Mouse (Mus musculus) hindbrain, embryonic 16.5 days (tissue): ENCODE measurements at regions not wholly inside any gene's neighbourhood (a gene's known extent, or its start where the extent isn't known, plus 50 kb on each side); places are given as distances from the start of the nearest gene placed in this dataset.

Experiments used
- ATAC-seq: fragments of 200-750 bp; cut with Nextera tagmentation; 2 replicates; pipeline ENCODE4 v1.8.0; 2017; ENCODE audit warnings: moderate TSS enrichment, moderate library complexity
- H3K27ac ChIP-seq: fragments of 300-500 bp; sonication (generic); 2 replicates; pipeline ENCODE4 v1.5.1; 2014; ENCODE audit warnings: low read depth, mild to moderate bottlenecking, control low read depth, low read length, moderate library complexity
- H3K27me3 ChIP-seq: fragments of 300-500 bp; sonication (generic); replicated peaks from 2 replicates; pipeline ENCODE4 v1.6.1; 2014; ENCODE audit warnings: low read length; ENCODE audit not compliant: control insufficient read depth, insufficient read depth
- H3K36me3 ChIP-seq: fragments of 300-500 bp; sonication (generic); 2 replicates; pipeline ENCODE4 v1.6.1; 2014; ENCODE audit warnings: mild to moderate bottlenecking, low read length, moderate library complexity, mixed read lengths; ENCODE audit not compliant: control insufficient read depth, insufficient read depth
- H3K4me1 ChIP-seq: fragments of 300-500 bp; sonication (generic); 2 replicates; pipeline ENCODE4 v1.6.1; 2014; ENCODE audit warnings: low read depth, low read length; ENCODE audit not compliant: control insufficient read depth, insufficient read depth
- H3K4me2 ChIP-seq: fragments of 300-500 bp; sonication (generic); 2 replicates; pipeline ENCODE4 v1.6.1; 2014; ENCODE audit warnings: mild to moderate bottlenecking, low read length, control low read depth, moderate library complexity
- H3K4me3 ChIP-seq: fragments of 300-500 bp; sonication (generic); 2 replicates; pipeline ENCODE4 v1.5.1; 2014; ENCODE audit warnings: mild to moderate bottlenecking, low read length, control low read depth, moderate library complexity
- H3K9ac ChIP-seq: fragments of 300-500 bp; sonication (generic); 2 replicates; pipeline ENCODE4 v1.6.1; 2014; ENCODE audit warnings: low read depth, mild to moderate bottlenecking, control low read depth, low read length, moderate library complexity
- H3K9me3 ChIP-seq: fragments of 300-500 bp; sonication (generic); 2 replicates; pipeline ENCODE4 v1.6.1; 2014; ENCODE audit warnings: mild to moderate bottlenecking, low read length, moderate library complexity; ENCODE audit not compliant: control insufficient read depth
- WGBS: fragments of 180-500 bp; shearing (Covaris S2); extraction: QIAGEN DNeasy Blood & Tissue Kit; methylation state at CpG from one replicate; pipeline ENCODE4 v1.1.7; 2014; 5-methylcytosine and 5-hydroxymethylcytosine counted together

GRCm38 (mm10) chr10:111382206-111382930, 83.9 kb downstream of the Bbs10 start:
- no peaks in the 10 kb centered on the region for H3K9me3 ChIP-seq
- no peaks in the 10 kb centered on the region for H3K27me3 ChIP-seq
- H3K4me1 ChIP-seq: peaks cover 5% of the 10 kb centered on the region; the same call in 1 of the 2 replicates
- ATAC-seq: 0 out of 2 replicates have a peak, but pooled peaks have one; percentile 41
- WGBS: 38% methylated on average over 4 of the region's 4 CpGs
- H3K4me2 ChIP-seq: no peak overlapping the region
- no peak overlapping the region for H3K9ac ChIP-seq
- H3K4me3 ChIP-seq: no peak overlapping the region
- H3K36me3 ChIP-seq: no peaks in the 10 kb centered on the region
- H3K27ac ChIP-seq: no peak overlapping the region

GRCm38 (mm10) chr10:111385561-111385960, 87.1 kb downstream of the Bbs10 start:
- peaks cover 9% of the 10 kb centered on the region; the same call in 1 of the 2 replicates for H3K4me1 ChIP-seq
- H3K4me3 ChIP-seq: no peak overlapping the region
- no peaks in the 10 kb centered on the region for H3K9me3 ChIP-seq
- no peak overlapping the region for H3K4me2 ChIP-seq
- H3K27ac ChIP-seq: no peak overlapping the region
- no peak overlapping the region for H3K9ac ChIP-seq
- no peaks in the 10 kb centered on the region for H3K27me3 ChIP-seq
- H3K36me3 ChIP-seq: no peaks in the 10 kb centered on the region
- no peak for ATAC-seq
- 86% methylated on average over 9 of the region's 9 CpGs for WGBS

- Histone ChIP-seq H3K9me3 (no peaks in the 10 kb centered on the region), H3K4me3 (0 out of 2 replicates have a peak overlapping the region, but pooled peaks have one; percentile 8), H3K4me1 (0 out of 2 replicates have a peak, but pooled peaks cover 3% of the 10 kb centered on the region), H3K9ac (0 out of 2 replicates have a peak overlapping the region, but pooled peaks have one; percentile 2), H3K4me2 (peak overlapping the region; percentile 37), H3K27me3 (no peaks in the 10 kb centered on the region), H3K36me3 (no peaks in the 10 kb centered on the region), H3K27ac (no peak overlapping the region)
- WGBS: 41% methylated on average over 18 of the region's 18 CpGs
- peak; percentile 57 for ATAC-seq
Measured at GRCm38 (mm10) chr10:111387869-111388538, 85.0 kb upstream of the Nap1l1 start.

GRCm38 (mm10) chr10:111388545-111389320, 84.3 kb upstream of the Nap1l1 start:
- Histone ChIP-seq H3K9ac (no peak overlapping the region), H3K4me2 (peak overlapping the region; percentile 37; the same call in 1 of the 2 replicates), H3K27ac (no peak overlapping the region), H3K27me3 (no peaks in the 10 kb centered on the region), H3K9me3 (no peaks in the 10 kb centered on the region), H3K4me1 (0 out of 2 replicates have a peak, but pooled peaks cover 3% of the 10 kb centered on the region), H3K4me3 (no peak overlapping the region), H3K36me3 (no peaks in the 10 kb centered on the region)
- 82% methylated on average over 12 of the region's 12 CpGs for WGBS
- 0 out of 2 replicates have a peak, but pooled peaks have one; percentile 56 for ATAC-seq

GRCm38 (mm10) chr10:111389890-111390289, 83.1 kb upstream of the Nap1l1 start:
- H3K27ac ChIP-seq: no peak overlapping the region
- ATAC-seq: no peak
- 47% methylated on average over 9 of the region's 9 CpGs for WGBS
- H3K4me3 ChIP-seq: no peak overlapping the region
- H3K36me3 ChIP-seq: no peaks in the 10 kb centered on the region
- 0 out of 2 replicates have a peak, but pooled peaks cover 3% of the 10 kb centered on the region for H3K4me1 ChIP-seq
- H3K9me3 ChIP-seq: no peaks in the 10 kb centered on the region
- no peak overlapping the region for H3K4me2 ChIP-seq
- no peaks in the 10 kb centered on the region for H3K27me3 ChIP-seq
- H3K9ac ChIP-seq: no peak overlapping the region

- no peak for ATAC-seq
- H3K4me2 ChIP-seq: no peak overlapping the region
- no peaks in the 10 kb centered on the region for H3K36me3 ChIP-seq
- H3K9me3 ChIP-seq: no peaks in the 10 kb centered on the region
- no peaks in the 10 kb centered on the region for H3K27me3 ChIP-seq
- H3K4me3 ChIP-seq: no peak overlapping the region
- no peak overlapping the region for H3K27ac ChIP-seq
- WGBS: 97% methylated on average over 9 of the region's 9 CpGs
- H3K9ac ChIP-seq: no peak overlapping the region
- H3K4me1 ChIP-seq: 0 out of 2 replicates have a peak, but pooled peaks cover 3% of the 10 kb centered on the region
Measured at GRCm38 (mm10) chr10:111394421-111394820, 78.6 kb upstream of the Nap1l1 start.

- Histone ChIP-seq H3K9ac (no peak overlapping the region), H3K27me3 (no peaks in the 10 kb centered on the region), H3K4me3 (no peak overlapping the region), H3K9me3 (no peaks in the 10 kb centered on the region), H3K4me1 (no peaks in the 10 kb centered on the region), H3K4me2 (no peak overlapping the region), H3K27ac (no peak overlapping the region), H3K36me3 (no peaks in the 10 kb centered on the region)
- WGBS: 97% methylated on average over 6 of the region's 6 CpGs
- ATAC-seq: no peak
Measured at GRCm38 (mm10) chr10:111405071-111405470, 68.0 kb upstream of the Nap1l1 start.

GRCm38 (mm10) chr10:111408887-111409286, 64.1 kb upstream of the Nap1l1 start:
- Histone ChIP-seq H3K27ac (no peak overlapping the region), H3K27me3 (no peaks in the 10 kb centered on the region), H3K36me3 (no peaks in the 10 kb centered on the region), H3K9me3 (no peaks in the 10 kb centered on the region), H3K4me2 (no peak overlapping the region), H3K4me3 (no peak overlapping the region), H3K9ac (no peak overlapping the region), H3K4me1 (no peaks in the 10 kb centered on the region)
- 80% methylated on average over 3 of the region's 3 CpGs for WGBS
- no peak for ATAC-seq

GRCm38 (mm10) chr10:111409497-111409896, 63.5 kb upstream of the Nap1l1 start:
- Histone ChIP-seq H3K4me2 (no peak overlapping the region), H3K9ac (no peak overlapping the region), H3K4me1 (no peaks in the 10 kb centered on the region), H3K4me3 (no peak overlapping the region), H3K9me3 (no peaks in the 10 kb centered on the region), H3K27ac (no peak overlapping the region), H3K27me3 (no peaks in the 10 kb centered on the region), H3K36me3 (no peaks in the 10 kb centered on the region)
- WGBS: 81% methylated on average over 5 of the region's 5 CpGs
- no peak for ATAC-seq
